Mouse (Mus musculus): ENCODE data around the gene Pdzd2.

- TF ChIP-seq GATA1 (IDR thresholded peaks at IDR 0.05; ENCODE audit: borderline replicate concordance, low read length) (no peak), FLI1 (IDR thresholded peaks at IDR 0.05; ENCODE audit: low read length) (no peak)
These were observed 23.4 kb upstream of the Pdzd2 start for GRCm38 (mm10) chr15:12763147-12763546.

All from megakaryocyte, embryonic 14.5 days (primary cell).